Mouse (Mus musculus) MEL (cell line): ENCODE measurements around the gene Abhd15. TPM values are rescaled to one million over a fixed set of nuclear protein-coding genes. Genes with fewer than 3 reads are reported as not detected.

Experiments used
- DNase-seq: peaks from one replicate; pipeline ENCODE4 v3.0.0; 2011; ENCODE audit warnings: low read depth, low spot score
- H3K27ac ChIP-seq: 2 replicates; pipeline ENCODE4 v1.5.1; 2012; ENCODE audit warnings: low read depth, mild to moderate bottlenecking, control low read depth, low read length, moderate library complexity; ENCODE audit not compliant: control insufficient read depth
- H3K27me3 ChIP-seq, 2 experiments: fragments of 150-350 bp in 1 of 2; sonication (generic) in 1 of 2; 2 replicates each; pipeline ENCODE4 v1.6.1; 2012; ENCODE audit warnings: low read length in 2 of 2, mild to moderate bottlenecking in 2 of 2, improper control_type of control experiment in 1 of 2, moderate library complexity in 1 of 2; ENCODE audit not compliant: insufficient read depth in 2 of 2, control insufficient read depth in 1 of 2
- H3K36me3 ChIP-seq, 2 experiments: 2 replicates each; pipeline ENCODE4 v1.6.1; 2012 to 2014; ENCODE audit warnings: low read length in 2 of 2, improper control_type of control experiment in 1 of 2, inconsistent platforms in 1 of 2, mild to moderate bottlenecking in 1 of 2; ENCODE audit not compliant: insufficient read depth in 2 of 2, control insufficient read depth in 1 of 2
- H3K4me1 ChIP-seq, 2 experiments: fragments of 150-350 bp in 1 of 2; sonication (generic) in 1 of 2; 2 replicates each; pipeline ENCODE4 v1.6.1; 2012; ENCODE audit warnings: low read length in 2 of 2, improper control_type of control experiment in 1 of 2, mild to moderate bottlenecking in 1 of 2; ENCODE audit not compliant: insufficient read depth in 2 of 2, control insufficient read depth in 1 of 2
- H3K4me3 ChIP-seq, 2 experiments: fragments of 150-350 bp in 1 of 2; sonication (generic) in 1 of 2; 2 replicates each; pipeline ENCODE4 v1.5.1; 2012; ENCODE audit warnings: low read depth in 2 of 2, low read length in 2 of 2, mild to moderate bottlenecking in 2 of 2, moderate library complexity in 2 of 2, control low read depth in 1 of 2, improper control_type of control experiment in 1 of 2; ENCODE audit not compliant: control insufficient read depth in 1 of 2, insufficient read depth in 1 of 2
- H3K79me2 ChIP-seq: 2 replicates; pipeline ENCODE4 v1.6.1; 2012; ENCODE audit warnings: mild to moderate bottlenecking, low read length, moderate library complexity; ENCODE audit not compliant: control insufficient read depth, poor library complexity, insufficient read depth
- H3K9ac ChIP-seq: 2 replicates; pipeline ENCODE4 v1.6.1; 2012; ENCODE audit warnings: low read depth, mild to moderate bottlenecking, control low read depth, low read length, moderate library complexity; ENCODE audit not compliant: control insufficient read depth, poor library complexity, severe bottlenecking
- H3K9me3 ChIP-seq: fragments of 150-350 bp; sonication (generic); replicated peaks from 2 replicates; pipeline ENCODE4 v1.6.1; 2012; ENCODE audit warnings: mild to moderate bottlenecking, low read length, improper control_type of control experiment, moderate library complexity; ENCODE audit not compliant: insufficient read depth
- CHD1 ChIP-seq: IDR thresholded peaks from 2 replicates; pipeline ENCODE4 v1.6.1; 2012; ENCODE audit warnings: low read depth, mild to moderate bottlenecking, inconsistent platforms, low read length, improper control_type of control experiment
- CTCF ChIP-seq, 3 experiments: IDR thresholded peaks in 2 of 3; conservative IDR thresholded peaks in 1 of 3; 2 replicates each; pipeline ENCODE4 v1.5.1; 2011 to 2012; ENCODE audit warnings: low read length in 3 of 3, low read depth in 2 of 3, mild to moderate bottlenecking in 2 of 3, improper control_type of control experiment in 1 of 3, inconsistent platforms in 1 of 3, mixed read lengths in 1 of 3, moderate library complexity in 1 of 3; ENCODE audit not compliant: control insufficient read depth in 1 of 3, insufficient read depth in 1 of 3, poor library complexity in 1 of 3, severe bottlenecking in 1 of 3
- ETS1 ChIP-seq: IDR thresholded peaks from 2 replicates; pipeline ENCODE4 v1.6.1; 2012; ENCODE audit warnings: low read depth, mild to moderate bottlenecking, inconsistent platforms, low read length, improper control_type of control experiment, moderate library complexity
- GABPA ChIP-seq: IDR thresholded peaks from 2 replicates; pipeline ENCODE4 v1.6.1; 2012; ENCODE audit warnings: low read depth, mild to moderate bottlenecking, inconsistent platforms, low read length, improper control_type of control experiment, moderate library complexity
- HCFC1 ChIP-seq: IDR thresholded peaks from 2 replicates; pipeline ENCODE4 v1.6.1; 2012; ENCODE audit warnings: low read depth, mild to moderate bottlenecking, inconsistent platforms, low read length, improper control_type of control experiment, moderate library complexity
- KAT2A ChIP-seq: conservative IDR thresholded peaks from 2 replicates; pipeline ENCODE4 v1.6.1; 2012; ENCODE audit warnings: low read depth, low read length, improper control_type of control experiment, inconsistent platforms
- MEF2A ChIP-seq: IDR thresholded peaks from 2 replicates; pipeline ENCODE4 v1.6.1; 2014; ENCODE audit warnings: low read depth, mild to moderate bottlenecking, inconsistent platforms, low read length, improper control_type of control experiment; ENCODE audit not compliant: poor library complexity, insufficient replicate concordance, severe bottlenecking; ENCODE audit errors: extremely low read depth
- MXI1 ChIP-seq: IDR thresholded peaks from 2 replicates; pipeline ENCODE4 v1.6.1; 2011; ENCODE audit warnings: mild to moderate bottlenecking, low read depth, low read length, improper control_type of control experiment
- MYC ChIP-seq: IDR thresholded peaks from 2 replicates; pipeline ENCODE4 v1.6.1; 2011; ENCODE audit warnings: low read depth, mild to moderate bottlenecking, low read length, improper control_type of control experiment, moderate library complexity
- POLR2AphosphoS5 ChIP-seq: IDR thresholded peaks from 2 replicates; pipeline ENCODE4 v1.6.1; 2012; ENCODE audit warnings: low read depth, borderline replicate concordance, mild to moderate bottlenecking, inconsistent platforms, low read length, moderate library complexity, mixed read lengths
- RCOR1 ChIP-seq: IDR thresholded peaks from 2 replicates; pipeline ENCODE4 v1.6.1; 2012; ENCODE audit warnings: low read depth, mild to moderate bottlenecking, inconsistent platforms, low read length, improper control_type of control experiment
- TAL1 ChIP-seq: IDR thresholded peaks from 2 replicates; pipeline ENCODE4 v1.6.1; 2012; ENCODE audit warnings: mild to moderate bottlenecking, inconsistent platforms, low read length, moderate library complexity, mixed read lengths
- UBTF ChIP-seq: IDR thresholded peaks from 2 replicates; pipeline ENCODE4 v1.6.1; 2012; ENCODE audit warnings: low read depth, mild to moderate bottlenecking, inconsistent platforms, low read length, improper control_type of control experiment, moderate library complexity, borderline replicate concordance; ENCODE audit not compliant: insufficient read depth
- USF1 ChIP-seq: IDR thresholded peaks from 2 replicates; pipeline ENCODE4 v1.6.1; 2014; ENCODE audit warnings: low read depth, mild to moderate bottlenecking, inconsistent platforms, low read length, improper control_type of control experiment, moderate library complexity
- ZMIZ1 ChIP-seq: IDR thresholded peaks from 2 replicates; pipeline ENCODE4 v1.6.1; 2012; ENCODE audit warnings: low read depth, mild to moderate bottlenecking, inconsistent platforms, low read length, improper control_type of control experiment, moderate library complexity
- polyA plus RNA-seq, 2 experiments: library from polyadenylated mRNA; stranded (reverse) in 1 of 2; unstranded in 1 of 2; fragments of >175 nt in 1 of 2; fragments of >200 nt in 1 of 2; gene quantifications; 2 replicates each; pipeline versions ENCODE4 v1.2.1 to v1.2.4; 2012; ENCODE audit warnings: low replicate concordance in 2 of 2, low read depth in 1 of 2; ENCODE audit not compliant: insufficient read length in 2 of 2, insufficient read depth in 1 of 2, missing spikeins in 1 of 2
- total RNA-seq: library from RNA; depleted of rRNA; stranded (reverse); fragments of 300-350 nt; gene quantifications from 2 replicates; pipeline ENCODE4 v1.2.3, GENCODE M21; 2012

Gene Abhd15
- total and polyA plus RNA-seq, 3 experiments = 1.7 to 1.9 TPM; not detected in 1

- Histone ChIP-seq H3K9me3 (no peaks in the 10 kb centered on the region), H3K4me1 (peaks cover 6 to 28% of the 10 kb centered on the region in 2 experiments), H3K9ac (peak within 1 kb of the TSS; percentile 84), H3K27me3 (no peaks in the 10 kb centered on the region), H3K27ac (no peak within 1 kb of the TSS), H3K4me3 (peak within 1 kb of the TSS; percentile 85 to 96), H3K79me2 (peaks cover 2% of the 10 kb centered on the region; the same call in 1 of the 2 replicates), H3K36me3 (peaks cover 0 to 21% of the 10 kb centered on the region in 2 experiments; a peak in 2 of 4 replicates)
- peak; percentile 59 for DNase-seq
- TF ChIP-seq MXI1 (no peak), MYC (no peak), TAL1 (no peak), UBTF (no peak), KAT2A (no peak), RCOR1 (no peak), CHD1 (no peak), USF1 (no peak), HCFC1 (no peak; the same call in 1 of the 2 replicates), ETS1 (no peak), CTCF (IDR thresholded peaks at IDR 0.05 in 2 of 3, conservative IDR thresholded peaks at IDR 0.05 in 1 of 3; ENCODE audit: control insufficient read depth in 1 of 3, insufficient read depth in 1 of 3, low read depth in 2 of 3, low read length in 3 of 3, poor library complexity in 1 of 3, severe bottlenecking in 1 of 3) (no peak), ZMIZ1 (no peak), GABPA (no peak), POLR2AphosphoS5 (no peak), MEF2A (no peak)
Observed at GRCm38 (mm10) chr11:77515637-77516552, 974 bp downstream of the Abhd15 start, which contains the start of gene Trp53i13. TSS of gene Trp53i13 (minus strand) at chr11:77515980.

GRCm38 (mm10) chr11:77516553-77517425 lies 1.9 kb downstream of the Abhd15 start:
- peaks cover 2% of the 10 kb centered on the region; the same call in 1 of the 2 replicates for H3K79me2 ChIP-seq
- H3K4me1 ChIP-seq = peaks cover 12 to 32% of the 10 kb centered on the region in 2 experiments
- H3K27ac ChIP-seq = no peak overlapping the region
- H3K27me3 ChIP-seq = no peaks in the 10 kb centered on the region
- DNase-seq = no peak
- H3K9ac ChIP-seq = no peak overlapping the region
- TF ChIP-seq CTCF (IDR thresholded peaks at IDR 0.05 in 2 of 3, conservative IDR thresholded peaks at IDR 0.05 in 1 of 3; ENCODE audit: control insufficient read depth in 1 of 3, insufficient read depth in 1 of 3, low read depth in 2 of 3, low read length in 3 of 3, poor library complexity in 1 of 3, severe bottlenecking in 1 of 3) = peak in 1 of 3 experiments; percentile 11; a peak in 1 of 6 replicates
- TF ChIP-seq HCFC1 = no peak
- H3K9me3 ChIP-seq = no peaks in the 10 kb centered on the region
- peaks cover 0 to 27% of the 10 kb centered on the region in 2 experiments; a peak in 2 of 4 replicates for H3K36me3 ChIP-seq
- H3K4me3 ChIP-seq = no peak overlapping the region
